Mouse (Mus musculus): ENCODE data around the gene Neurl1a.

Gene Neurl1a

GRCm38 (mm10) chr19:47168223-47168622 lies 10.4 kb upstream of the Neurl1a start:
- peak; percentile 49 for DNase-seq (ENCODE audit: low spot score)

GRCm38 (mm10) chr19:47168793-47169412 lies 9.7 kb upstream of the Neurl1a start:
- DNase-seq (ENCODE audit: low spot score), result peak; percentile 72

DNA sequence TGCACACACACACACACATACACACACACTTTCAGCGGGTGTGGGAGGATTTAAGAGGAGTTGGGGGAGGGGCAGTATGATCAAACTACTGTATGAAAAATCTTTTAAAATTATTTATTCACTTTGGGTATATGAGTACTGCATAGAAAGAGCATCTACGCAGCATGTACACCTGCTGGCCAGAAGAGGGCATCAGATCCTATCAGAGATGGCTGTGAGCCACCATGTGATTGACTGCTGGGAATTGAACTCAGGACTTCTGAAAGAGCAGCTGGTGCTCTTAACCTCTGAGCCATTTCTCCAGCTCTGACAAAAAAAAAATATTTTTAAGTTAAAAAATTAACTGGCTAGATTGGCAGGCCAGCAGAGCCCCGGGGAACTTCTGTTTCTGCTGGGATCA lies 4.1 kb upstream of the Neurl1a start:
- DNase-seq (ENCODE audit: low spot score), result no peak

- DNase-seq (ENCODE audit: low spot score), result no peak
Observed at GRCm38 (mm10) chr19:47175472-47175871, 3.1 kb upstream of the Neurl1a start.

DNA sequence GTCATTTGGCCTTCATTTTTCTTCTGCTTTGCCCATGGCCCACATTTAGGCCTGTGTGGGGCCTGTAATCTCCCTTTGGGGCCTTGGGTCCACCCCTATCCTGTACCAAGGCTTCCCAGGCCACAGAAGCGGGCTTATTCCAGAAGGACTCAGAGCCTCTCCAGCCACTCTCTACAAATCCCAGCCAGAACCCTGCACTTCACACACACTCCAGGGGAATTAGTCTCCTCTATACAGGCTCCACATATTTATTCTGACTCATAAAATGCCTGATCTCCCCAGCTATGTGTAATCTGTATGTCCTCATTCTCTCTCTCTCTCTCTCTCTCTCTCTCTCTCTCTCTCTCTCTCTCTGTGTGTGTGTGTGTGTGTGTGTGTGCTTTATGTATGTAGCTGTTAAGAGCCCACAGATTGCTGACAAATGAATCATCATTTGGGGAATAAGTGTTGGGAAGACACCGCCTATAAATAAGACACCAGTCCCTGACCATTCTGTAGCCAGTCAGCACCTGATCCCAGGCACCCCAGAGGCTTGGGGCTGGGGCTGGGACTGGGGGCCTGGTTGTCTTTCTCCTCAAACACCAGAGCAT lies 1.6 kb upstream of the Neurl1a start:
- no peak for DNase-seq (ENCODE audit: low spot score)

- DNase-seq (ENCODE audit: low spot score), result no peak
Observed at GRCm38 (mm10) chr19:47178001-47178400, 619 bp upstream of the Neurl1a start.

GRCm38 (mm10) chr19:47179272-47179809 lies 721 bp downstream of the Neurl1a start:
- no peak for DNase-seq (ENCODE audit: low spot score)

- no peak for DNase-seq (ENCODE audit: low spot score)
Observed at GRCm38 (mm10) chr19:47180011-47180410, 1.4 kb downstream of the Neurl1a start.

GRCm38 (mm10) chr19:47184221-47184620 lies 5.6 kb downstream of the Neurl1a start:
- no peak for DNase-seq (ENCODE audit: low spot score)

DNA sequence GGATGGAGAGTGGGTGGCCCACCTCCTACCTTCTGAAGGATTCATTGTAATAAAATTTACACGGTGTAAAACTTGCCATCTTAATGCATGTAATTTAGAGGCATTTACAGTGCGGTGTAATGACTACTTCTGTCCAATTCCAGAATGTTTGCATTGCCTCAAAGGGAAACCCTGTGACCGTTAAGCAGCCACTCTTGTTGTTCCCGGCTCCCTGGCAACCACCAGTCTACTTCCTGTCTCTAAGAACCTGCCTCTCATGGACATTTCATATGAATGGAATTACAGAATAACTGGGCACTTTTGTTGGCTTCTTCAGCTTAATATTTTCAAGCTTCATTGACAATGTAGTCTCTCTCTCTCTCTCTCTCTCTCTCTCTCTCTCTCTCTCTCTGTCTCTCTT lies 6.1 kb downstream of the Neurl1a start:
- DNase-seq (ENCODE audit: low spot score), result no peak

DNA sequence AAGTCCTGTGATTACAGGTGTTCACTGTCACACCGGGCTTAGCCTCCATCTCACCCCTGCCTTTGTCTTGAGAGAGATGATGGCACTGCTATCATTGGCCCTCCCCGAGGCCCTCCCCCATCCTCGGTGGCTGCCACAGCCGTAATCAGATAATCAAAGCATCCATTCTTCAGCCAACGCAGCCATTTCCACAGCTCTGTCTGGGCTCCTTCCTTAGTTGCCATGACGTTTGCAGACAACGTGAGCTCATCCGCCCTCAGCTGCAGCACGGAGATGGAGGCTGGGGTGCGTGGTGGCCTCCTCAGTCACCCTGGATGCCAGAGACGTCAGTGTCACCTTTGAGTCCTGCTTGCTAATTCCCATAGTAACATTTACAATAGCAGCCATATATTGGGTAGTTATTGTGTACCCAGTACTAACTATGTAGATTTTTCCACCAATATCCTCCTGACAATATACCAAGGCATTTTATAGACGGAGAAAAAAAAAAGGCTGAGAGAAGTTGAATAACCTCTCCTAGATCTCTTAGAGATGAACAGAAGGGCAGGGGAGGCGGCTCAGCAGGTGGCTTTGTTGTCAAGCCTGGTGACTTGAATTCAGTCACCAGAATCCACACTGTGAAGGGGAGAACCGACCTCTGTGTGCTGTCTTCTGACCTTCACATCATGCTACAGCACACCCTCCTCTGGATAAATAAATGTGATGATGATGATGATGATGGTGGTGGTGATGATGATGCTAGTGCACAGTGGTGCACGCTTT lies 8.1 kb downstream of the Neurl1a start:
- DNase-seq (ENCODE audit: low spot score), result no peak

DNA sequence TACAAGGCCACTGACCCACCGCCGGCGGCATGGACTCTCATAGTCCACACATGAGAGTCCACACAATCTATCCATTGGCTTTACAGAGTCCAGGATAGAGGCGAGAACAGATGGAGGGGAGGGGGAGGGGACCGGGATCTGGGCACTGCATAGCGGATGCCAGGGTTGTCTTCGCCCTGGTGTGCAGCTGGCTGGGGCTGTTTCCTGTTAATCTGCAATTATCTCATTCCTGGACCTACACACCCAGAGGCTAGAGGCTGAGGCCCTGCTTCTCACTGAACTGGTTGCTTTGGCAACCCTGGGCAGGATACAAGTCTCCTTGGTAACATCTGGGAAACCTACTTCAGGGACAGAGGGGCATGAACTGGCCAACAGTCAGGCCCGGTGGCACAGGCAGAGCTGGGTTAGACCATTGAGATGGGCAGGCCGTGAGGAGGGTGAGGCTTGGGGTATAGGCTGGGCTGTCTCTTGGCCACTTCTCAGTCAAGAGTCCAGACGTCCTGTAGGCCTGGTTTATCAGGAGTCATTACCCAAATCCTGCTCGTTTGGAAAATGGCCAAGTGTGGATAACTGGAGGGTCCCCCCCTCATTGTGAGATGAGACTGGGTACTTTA lies 10.0 kb downstream of the Neurl1a start:
- DNase-seq (ENCODE audit: low spot score), result no peak

GRCm38 (mm10) chr19:47192158-47192557 lies 13.5 kb downstream of the Neurl1a start:
- DNase-seq (ENCODE audit: low spot score), result no peak

DNA sequence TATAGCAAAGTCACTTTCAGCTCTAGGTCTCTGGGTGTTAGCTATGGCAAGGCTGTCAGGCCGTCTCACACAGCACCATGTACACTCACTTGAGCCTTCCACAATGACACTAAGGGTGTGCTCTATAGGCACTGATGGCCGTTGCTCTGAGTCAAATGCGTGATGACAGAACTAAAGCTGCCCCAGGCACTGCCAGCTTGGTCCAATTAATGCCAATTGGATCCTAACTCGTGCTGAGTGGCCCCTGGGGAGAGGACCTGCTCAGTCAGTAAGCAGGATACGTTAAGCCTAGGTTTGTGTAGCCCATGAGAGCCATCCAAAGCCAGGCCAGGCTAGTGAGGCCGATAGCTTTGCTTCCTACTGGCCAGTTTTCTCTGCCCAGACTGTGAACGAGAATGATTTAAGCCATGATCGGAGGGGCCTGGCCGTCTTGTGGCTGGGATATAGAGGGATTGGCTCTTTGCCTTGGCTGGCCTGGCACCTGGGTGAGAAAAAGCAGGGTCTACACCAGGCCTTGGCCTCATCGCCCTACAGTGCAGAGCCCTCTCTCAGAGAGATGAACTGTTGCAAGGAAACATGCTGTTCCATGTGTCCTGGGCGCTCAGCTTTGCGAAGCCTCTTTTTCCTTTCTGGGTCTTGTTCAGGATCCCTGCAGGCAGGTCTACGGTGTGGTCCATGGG lies 20.2 kb downstream of the Neurl1a start:
- no peak for DNase-seq (ENCODE audit: low spot score)

GRCm38 (mm10) chr19:47201972-47202371 lies 23.4 kb downstream of the Neurl1a start:
- DNase-seq (ENCODE audit: low spot score), result no peak

DNA sequence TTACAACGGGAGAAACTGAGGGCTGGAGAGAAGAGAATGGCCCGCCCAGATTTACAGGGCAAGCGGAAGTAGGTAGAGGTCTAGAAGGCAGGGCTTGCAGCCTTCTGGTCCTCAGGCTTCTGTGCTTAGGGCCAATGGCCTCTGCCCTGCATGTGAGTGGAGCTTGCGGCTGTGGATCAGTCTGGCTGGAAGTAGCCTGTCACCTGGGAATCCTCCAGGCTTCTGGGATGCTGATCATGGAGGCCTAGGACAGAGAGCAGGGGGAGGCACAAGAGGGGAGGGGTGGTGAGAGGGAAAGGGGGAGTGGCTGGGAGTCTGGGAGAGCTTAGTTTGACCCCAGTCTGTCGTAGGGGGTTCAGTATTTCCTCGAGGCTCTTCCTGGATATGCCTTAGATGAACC lies 23.8 kb downstream of the Neurl1a start:
- no peak for DNase-seq (ENCODE audit: low spot score)

DNA sequence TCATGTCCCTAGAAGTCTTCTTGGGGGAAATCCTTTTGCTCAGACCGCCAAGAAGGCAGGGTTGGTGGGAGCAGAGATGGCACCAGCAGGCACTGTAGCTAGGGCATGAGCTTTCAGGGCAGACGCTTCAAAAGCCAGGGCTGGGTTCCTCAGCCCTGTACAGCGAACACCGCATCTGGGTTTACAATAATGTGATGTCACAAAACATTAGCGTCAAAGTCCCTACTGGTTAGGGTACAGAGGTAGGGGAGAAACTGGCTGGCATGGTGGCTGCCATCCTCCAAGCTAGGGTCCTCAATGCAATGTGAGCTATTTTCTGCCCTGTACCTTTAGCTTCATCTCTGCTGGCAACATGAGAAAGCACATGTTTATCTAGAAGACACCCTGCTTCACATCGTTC lies 24.4 kb downstream of the Neurl1a start:
- DNase-seq (ENCODE audit: low spot score), result no peak

GRCm38 (mm10) chr19:47204653-47205052 lies 26.0 kb downstream of the Neurl1a start:
- no peak for DNase-seq (ENCODE audit: low spot score)

DNA sequence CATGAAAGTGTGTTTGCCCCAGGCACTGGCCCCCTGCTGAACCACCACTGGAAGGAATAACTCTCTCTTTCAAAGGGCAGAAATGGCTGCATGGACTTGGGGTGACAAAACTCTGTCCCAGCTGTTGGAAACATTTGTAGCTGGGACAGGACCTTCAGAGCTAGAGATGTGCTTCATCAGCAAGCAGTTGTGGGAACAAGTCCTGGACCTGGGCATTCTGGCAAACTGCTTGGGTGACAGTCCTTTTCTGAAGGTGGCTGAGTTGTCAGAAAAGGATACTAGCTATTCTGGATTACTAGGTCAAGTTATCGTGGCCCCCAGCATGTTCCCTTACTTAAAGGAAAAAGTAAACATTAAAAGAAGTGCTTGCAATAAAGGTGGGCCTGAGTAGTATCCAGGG lies 27.5 kb downstream of the Neurl1a start:
- no peak for DNase-seq (ENCODE audit: low spot score)

DNA sequence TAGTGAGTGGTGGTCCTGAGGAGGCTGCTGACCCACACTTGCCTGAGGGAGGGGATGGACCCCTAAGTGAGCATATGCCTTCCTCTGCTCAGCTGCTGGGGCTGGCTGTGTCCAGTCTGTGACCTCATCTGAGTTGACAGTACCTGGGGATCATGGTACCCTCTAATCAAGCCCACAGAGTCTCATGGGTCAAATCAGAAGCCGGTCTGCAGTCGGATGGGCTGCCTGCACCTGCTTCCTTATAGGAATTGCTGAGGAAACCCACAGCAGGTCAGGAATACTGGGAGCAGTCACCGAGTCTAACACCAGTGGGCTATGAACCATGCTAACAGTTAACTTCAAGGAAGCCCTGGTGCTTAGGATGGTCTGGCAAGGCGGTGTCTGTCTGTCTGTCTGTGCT lies 31.8 kb downstream of the Neurl1a start:
- no peak for DNase-seq (ENCODE audit: low spot score)

DNA sequence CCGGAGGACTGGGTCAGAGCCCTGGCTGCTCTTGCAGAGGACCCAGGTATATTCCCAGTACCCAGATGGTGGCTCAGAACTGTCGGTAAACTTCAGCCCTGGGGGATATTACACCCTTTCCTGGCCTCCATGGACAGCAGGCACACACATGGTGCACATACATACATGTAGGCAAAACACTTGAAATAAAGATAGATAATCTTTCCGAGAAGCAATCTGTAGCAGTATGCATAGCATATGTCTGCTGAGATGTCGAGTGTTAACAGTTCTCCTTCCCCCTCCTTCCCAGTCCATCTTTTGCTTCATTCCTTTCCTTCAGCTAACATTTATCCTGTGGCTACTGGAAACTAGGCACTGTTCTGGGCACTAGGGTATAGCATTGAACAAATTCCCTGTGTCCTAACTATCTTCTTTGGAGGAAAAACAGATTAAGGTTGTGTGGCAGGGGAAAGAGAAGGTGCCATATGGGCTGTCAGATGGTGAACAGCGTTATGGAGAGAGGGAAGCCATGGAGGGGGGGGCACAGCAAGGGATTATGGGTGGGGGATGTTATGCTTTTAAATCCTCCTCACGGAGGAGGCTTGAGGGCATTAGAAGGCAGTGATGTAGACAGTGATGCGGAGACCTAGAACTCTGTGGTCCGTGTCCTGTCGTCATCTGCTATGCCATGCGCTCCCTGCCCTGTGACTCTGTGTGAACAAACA lies 33.1 kb downstream of the Neurl1a start:
- no peak for DNase-seq (ENCODE audit: low spot score)

DNA sequence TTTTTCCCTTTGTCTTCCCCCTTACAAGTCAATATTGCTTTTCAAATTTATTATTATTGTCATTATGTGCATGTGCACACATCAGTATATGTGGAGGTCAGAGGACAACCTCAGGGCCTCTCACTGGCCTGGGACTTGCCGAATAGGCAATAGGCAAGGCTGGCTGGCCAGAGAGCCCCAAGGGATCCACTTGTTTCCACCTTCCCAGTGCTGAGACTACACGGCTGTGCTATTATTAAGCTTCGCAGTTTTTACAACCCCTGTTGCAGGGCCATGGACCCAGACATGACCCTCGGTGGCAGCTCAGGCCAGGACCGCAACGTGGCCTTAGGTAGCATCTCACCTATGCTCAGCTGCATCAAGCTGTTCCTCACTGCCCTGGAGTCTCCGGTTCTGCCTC lies 33.8 kb downstream of the Neurl1a start:
- no peak for DNase-seq (ENCODE audit: low spot score)
